Mouse (Mus musculus) liver, embryonic 14.5 days (tissue): ENCODE results near the gene Olfr1377.

ENCODE experiments used
- CTCF ChIP-seq: IDR thresholded peaks from 2 replicates; pipeline ENCODE4 v1.5.1; 2016; ENCODE audit warnings: antibody characterized with exemption, low read depth, control low read depth
- EP300 ChIP-seq: IDR thresholded peaks from 2 replicates; pipeline ENCODE4 v1.6.1; 2016; ENCODE audit warnings: antibody characterized with exemption, low read depth

- no peak for TF ChIP-seq CTCF
- no peak for TF ChIP-seq EP300
These were observed 49.7 kb upstream of the Olfr1377 start for GRCm38 (mm10) chr11:50932040-50932439.
